Mouse (Mus musculus) thymus, adult 2 months (tissue): ENCODE results near the gene 4930404N11Rik.

Experiments used
- CTCF ChIP-seq: fragments of 200-500 bp; IDR thresholded peaks from 2 replicates; pipeline ENCODE4 v1.5.1; 2012; ENCODE audit warnings: mild to moderate bottlenecking, control low read depth, low read length, moderate library complexity, borderline replicate concordance; ENCODE audit not compliant: control insufficient read depth, poor library complexity, insufficient read depth; ENCODE audit errors: extremely low read depth
- POLR2A ChIP-seq: fragments of 200-500 bp; IDR thresholded peaks from 2 replicates; pipeline ENCODE4 v1.6.1; 2012; ENCODE audit warnings: mild to moderate bottlenecking, low read length, control low read depth, moderate library complexity; ENCODE audit not compliant: control insufficient read depth, poor library complexity, insufficient read depth; ENCODE audit errors: extremely low read depth

GRCm38 (mm10) chr10:81382039-81382438 is 16.4 kb upstream of the 4930404N11Rik start:
- no peak for TF ChIP-seq CTCF
- TF ChIP-seq POLR2A = no peak
